Mouse (Mus musculus) stomach, postnatal 0 days (tissue): ENCODE data around the gene Acer2. TPM values are rescaled to one million over a fixed set of nuclear protein-coding genes. Genes with fewer than 3 reads are reported as not detected.

Experiments
- ATAC-seq: fragments of 200-750 bp; cut with Nextera tagmentation; 2 replicates; pipeline ENCODE4 v1.8.0; 2017; ENCODE audit not compliant: low FRiP score, low TSS enrichment
- DNase-seq: peaks from one replicate; pipeline ENCODE4 v3.0.0-alpha.2; 2016; ENCODE audit warnings: low spot score
- H3K27ac ChIP-seq: fragments of 300-500 bp; sonication (generic); replicated peaks from 2 replicates; pipeline ENCODE4 v1.5.1; 2014; ENCODE audit warnings: mild to moderate bottlenecking, control low read depth
- H3K27me3 ChIP-seq: fragments of 300-500 bp; sonication (generic); 2 replicates; pipeline ENCODE4 v1.6.1; 2014; ENCODE audit warnings: low read length; ENCODE audit not compliant: control insufficient read depth, insufficient read depth
- H3K36me3 ChIP-seq: fragments of 300-500 bp; sonication (generic); 2 replicates; pipeline ENCODE4 v1.6.1; 2014; ENCODE audit warnings: low read length, mixed read lengths; ENCODE audit not compliant: control insufficient read depth, insufficient read depth
- H3K4me1 ChIP-seq: fragments of 300-500 bp; sonication (generic); replicated peaks from 2 replicates; pipeline ENCODE4 v1.6.1; 2014; ENCODE audit warnings: antibody characterized with exemption; ENCODE audit not compliant: control insufficient read depth, insufficient read depth
- H3K4me2 ChIP-seq: fragments of 300-500 bp; sonication (generic); replicated peaks from 2 replicates; pipeline ENCODE4 v1.6.1; 2014; ENCODE audit warnings: low read depth, mild to moderate bottlenecking, control low read depth, moderate library complexity
- H3K4me3 ChIP-seq: fragments of 300-500 bp; sonication (generic); 2 replicates; pipeline ENCODE4 v1.5.1; 2014; ENCODE audit warnings: low read depth, low read length, control low read depth
- H3K9ac ChIP-seq: fragments of 300-500 bp; sonication (generic); 2 replicates; pipeline ENCODE4 v1.6.1; 2014; ENCODE audit warnings: mild to moderate bottlenecking, low read length, control low read depth, mixed read lengths
- H3K9me3 ChIP-seq: fragments of 300-500 bp; sonication (generic); 2 replicates; pipeline ENCODE4 v1.6.1; 2016; ENCODE audit warnings: low read length; ENCODE audit not compliant: control insufficient read depth
- CTCF ChIP-seq: IDR thresholded peaks from 2 replicates; pipeline ENCODE4 v1.5.1; 2016; ENCODE audit warnings: antibody characterized with exemption, low read depth, mild to moderate bottlenecking, moderate library complexity
- EP300 ChIP-seq: optimal IDR thresholded peaks from 2 replicates; pipeline ENCODE3; 2016; ENCODE audit warnings: antibody characterized with exemption
- WGBS: fragments of 180-500 bp; shearing (Covaris S2); extraction: QIAGEN DNeasy Blood & Tissue Kit; methylation state at CpG from one replicate; pipeline ENCODE4 v1.1.7; 2014; 5-methylcytosine and 5-hydroxymethylcytosine counted together
- polyA plus RNA-seq: library from polyadenylated mRNA; unstranded; fragments of >200 nt; fragmentation: Nextera tagmentation; extraction: Ambion mirVana; gene quantifications from 2 replicates; pipeline ENCODE4 v1.2.1, GENCODE M21; 2015

Gene Acer2
- polyA plus RNA-seq, 1 experiment from 2014 or later: 15.9 TPM

GRCm38 (mm10) chr4:86858070-86858440 lies 16.1 kb upstream of the Acer2 start:
- ATAC-seq: no peak
- WGBS: 51% methylated on average over 12 of the region's 12 CpGs
- H3K4me2 ChIP-seq: peak overlapping the region; percentile 88
- H3K36me3 ChIP-seq: peaks cover 15% of the 10 kb centered on the region
- no peaks in the 10 kb centered on the region for H3K27me3 ChIP-seq
- peak overlapping the region; percentile 98 for H3K27ac ChIP-seq
- no peaks in the 10 kb centered on the region for H3K4me1 ChIP-seq
- peak overlapping the region; percentile 84 for H3K9ac ChIP-seq
- TF ChIP-seq EP300: no peak
- TF ChIP-seq CTCF: no peak
- peak overlapping the region; percentile 98 for H3K4me3 ChIP-seq
- no peak for DNase-seq
- H3K9me3 ChIP-seq: no peaks in the 10 kb centered on the region

- Histone ChIP-seq H3K9me3 (no peaks in the 10 kb centered on the region), H3K27ac (no peak overlapping the region), H3K9ac (no peak overlapping the region), H3K27me3 (no peaks in the 10 kb centered on the region), H3K4me2 (no peak overlapping the region), H3K36me3 (no peaks in the 10 kb centered on the region), H3K4me1 (no peaks in the 10 kb centered on the region), H3K4me3 (no peak overlapping the region)
- TF ChIP-seq EP300 (no peak), CTCF (no peak)
- DNase-seq: no peak
- WGBS: 75% methylated on average over 5 of the region's 5 CpGs
- ATAC-seq: no peak
These were observed 10.1 kb upstream of the Acer2 start for GRCm38 (mm10) chr4:86864087-86864486.

GRCm38 (mm10) chr4:86871988-86872387 lies 2.2 kb upstream of the Acer2 start:
- TF ChIP-seq EP300 (no peak), CTCF (no peak)
- no peak for DNase-seq
- no peak for ATAC-seq

GRCm38 (mm10) chr4:86873072-86873471 lies 1.1 kb upstream of the Acer2 start:
- Histone ChIP-seq H3K4me1 (no peaks in the 10 kb centered on the region), H3K27me3 (no peaks in the 10 kb centered on the region), H3K36me3 (no peaks in the 10 kb centered on the region), H3K4me2 (no peak overlapping the region), H3K27ac (no peak overlapping the region), H3K9ac (no peak overlapping the region), H3K9me3 (no peaks in the 10 kb centered on the region), H3K4me3 (no peak overlapping the region)
- WGBS: 51% methylated on average over 4 of the region's 4 CpGs
- ATAC-seq (no peak), DNase-seq (no peak)
- no peak for TF ChIP-seq EP300
- no peak for TF ChIP-seq CTCF

More at GRCm38 (mm10) chr4:86871988-86872387, 2.2 kb upstream of the Acer2 start:
- no peak overlapping the region for H3K4me3 ChIP-seq
- H3K27me3 ChIP-seq: no peaks in the 10 kb centered on the region
- no peak overlapping the region for H3K9ac ChIP-seq
- H3K4me1 ChIP-seq: no peaks in the 10 kb centered on the region
- H3K4me2 ChIP-seq: no peak overlapping the region
- no peak overlapping the region for H3K27ac ChIP-seq
- H3K9me3 ChIP-seq: no peaks in the 10 kb centered on the region
- H3K36me3 ChIP-seq: no peaks in the 10 kb centered on the region

GRCm38 (mm10) chr4:86879477-86879876 lies 5.3 kb downstream of the Acer2 start:
- DNase-seq (no peak), ATAC-seq (no peak)
- WGBS: 92% methylated on average over 2 of the region's 2 CpGs
- H3K36me3 ChIP-seq: no peaks in the 10 kb centered on the region
- H3K4me3 ChIP-seq: no peak overlapping the region
- H3K4me1 ChIP-seq: no peaks in the 10 kb centered on the region
- no peaks in the 10 kb centered on the region for H3K9me3 ChIP-seq
- no peaks in the 10 kb centered on the region for H3K27me3 ChIP-seq
- no peak overlapping the region for H3K27ac ChIP-seq
- TF ChIP-seq CTCF: no peak
- no peak overlapping the region for H3K4me2 ChIP-seq
- H3K9ac ChIP-seq: no peak overlapping the region

GRCm38 (mm10) chr4:86881178-86881577 lies 7.0 kb downstream of the Acer2 start:
- no peak for ATAC-seq
- no peaks in the 10 kb centered on the region for H3K27me3 ChIP-seq
- H3K4me2 ChIP-seq: no peak overlapping the region
- 71% methylated on average over 4 of the region's 4 CpGs for WGBS
- no peak overlapping the region for H3K27ac ChIP-seq
- H3K9me3 ChIP-seq: no peaks in the 10 kb centered on the region
- no peak for DNase-seq
- H3K4me3 ChIP-seq: no peak overlapping the region
- TF ChIP-seq CTCF (no peak), EP300 (no peak)
- no peaks in the 10 kb centered on the region for H3K4me1 ChIP-seq
- no peaks in the 10 kb centered on the region for H3K36me3 ChIP-seq
- H3K9ac ChIP-seq: no peak overlapping the region
